Mouse (Mus musculus) monocyte, adult 5-6 weeks (primary cell): ENCODE data around the gene Ttc19. TPM values are rescaled to one million over a fixed set of nuclear protein-coding genes. Genes with fewer than 3 reads are reported as not detected.
"Not testable (repeated sequence)": the region's sequence is repeated elsewhere in the genome, so short reads cannot be mapped to it uniquely, and the experiment has no call there.

ENCODE experiments used
- ATAC-seq: fragments of 153-309, 156-312 bp; replicated peaks from 2 replicates; pipeline ENCODE4 v1.8.0; 2017; ENCODE audit warnings: mild to moderate bottlenecking; ENCODE audit not compliant: low TSS enrichment, insufficient number of reproducible peaks, severe bottlenecking, poor library complexity, low FRiP score
- total RNA-seq: library from RNA; stranded (forward); fragments of 200-1000, 200-491, 200-594 nt; gene quantifications from 3 replicates; pipeline ENCODE4 v1.2.3, GENCODE M21; 2017

Gene Ttc19
- total RNA-seq, 1 experiment from 2014 or later: 19.5 TPM

DNA sequence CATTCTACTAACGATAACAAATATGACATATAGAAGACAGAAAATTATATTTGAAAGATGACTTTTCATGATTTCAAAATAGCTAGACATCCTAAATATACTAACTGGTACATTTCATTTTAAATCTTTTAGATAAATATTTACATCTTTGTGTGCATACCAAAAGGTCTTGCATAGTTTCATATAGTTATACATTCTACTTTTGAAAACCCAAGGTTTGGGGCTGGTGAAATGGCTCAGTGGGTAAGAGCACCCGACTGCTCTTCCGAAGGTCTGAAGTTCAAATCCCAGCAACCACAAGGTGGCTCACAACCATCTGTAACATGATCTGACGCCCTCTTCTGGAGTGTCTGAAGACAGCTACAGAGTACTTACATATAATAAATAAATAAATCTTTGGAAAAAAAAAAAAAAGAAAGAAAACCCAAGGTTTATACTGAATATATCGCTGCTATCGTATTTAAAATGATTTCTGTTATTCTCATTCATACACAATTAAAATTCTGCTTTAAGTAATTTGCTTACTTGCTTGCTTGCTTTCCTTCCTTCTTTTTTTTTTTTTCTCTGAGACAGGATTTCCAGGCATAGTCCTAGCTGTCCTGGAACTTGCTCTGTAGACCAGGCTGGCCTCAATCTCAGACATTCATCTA, 96.1 kb downstream of the Ttc19 start:
- ATAC-seq: not testable (repeated sequence)

Other genes with a start within 250 kb of the Ttc19 start
- gene Adora2b, start 32.5 kb upstream of the Ttc19 start, total RNA-seq: 3.2 to 12.4 TPM (median 7.9 TPM) in 3 replicates
- 4.8 to 6.3 TPM (median 5.8 TPM) in 3 replicates for gene Zswim7, start 98 bp upstream of the Ttc19 start, total RNA-seq
- gene Pigl, start 177.0 kb downstream of the Ttc19 start, total RNA-seq: 4.1 to 7.1 TPM (median 4.7 TPM) in 3 replicates
- 267 to 440 TPM (median 292 TPM) in 3 replicates for gene Ncor1, start 177.1 kb downstream of the Ttc19 start, total RNA-seq